Mouse (Mus musculus) splenic B cell, adult 2 months (primary cell): ENCODE results near the gene Samd13.

Source experiments
- DNase-seq: peaks from one replicate; pipeline ENCODE4 v3.0.0-alpha.2; 2011; ENCODE audit warnings: low read depth, low spot score
- H3K27me3 ChIP-seq: 2 replicates; pipeline ENCODE4 v1.6.1; 2012; ENCODE audit warnings: mild to moderate bottlenecking, low read length, moderate library complexity, mixed read lengths; ENCODE audit not compliant: control insufficient read depth, poor library complexity, insufficient read depth, severe bottlenecking
- H3K36me3 ChIP-seq: 2 replicates; pipeline ENCODE4 v1.6.1; 2012; ENCODE audit warnings: mild to moderate bottlenecking, low read length, moderate library complexity, mixed read lengths; ENCODE audit not compliant: control insufficient read depth, poor library complexity, insufficient read depth, severe bottlenecking

Samd13 gene

GRCm38 (mm10) chr3:146686428-146686827 is 1.0 kb upstream of the Samd13 start:
- DNase-seq, result no peak
- Histone ChIP-seq H3K27me3 (no peaks in the 10 kb centered on the region; the same call in 1 of the 2 replicates), H3K36me3 (no peaks in the 10 kb centered on the region)

- Histone ChIP-seq H3K36me3 (no peaks in the 10 kb centered on the region), H3K27me3 (no peaks in the 10 kb centered on the region; the same call in 1 of the 2 replicates)
- DNase-seq, result no peak
Measured at GRCm38 (mm10) chr3:146683095-146683494, 2.3 kb downstream of the Samd13 start.

- H3K27me3 ChIP-seq, result no peaks in the 10 kb centered on the region; the same call in 1 of the 2 replicates
- H3K36me3 ChIP-seq, result no peaks in the 10 kb centered on the region
- DNase-seq, result no peak
Measured at GRCm38 (mm10) chr3:146682140-146682651, 3.2 kb downstream of the Samd13 start.

- H3K36me3 ChIP-seq, result no peaks in the 10 kb centered on the region
- no peak for DNase-seq
- H3K27me3 ChIP-seq, result no peaks in the 10 kb centered on the region; the same call in 1 of the 2 replicates
Measured at GRCm38 (mm10) chr3:146681696-146682095, 3.7 kb downstream of the Samd13 start.

GRCm38 (mm10) chr3:146680625-146681024 is 4.8 kb downstream of the Samd13 start:
- no peaks in the 10 kb centered on the region; the same call in 1 of the 2 replicates for H3K27me3 ChIP-seq
- no peaks in the 10 kb centered on the region for H3K36me3 ChIP-seq
- no peak for DNase-seq

GRCm38 (mm10) chr3:146679646-146680045 is 5.7 kb downstream of the Samd13 start:
- Histone ChIP-seq H3K36me3 (no peaks in the 10 kb centered on the region), H3K27me3 (no peaks in the 10 kb centered on the region; the same call in 1 of the 2 replicates)
- DNase-seq, result no peak

GRCm38 (mm10) chr3:146676193-146676592 is 9.2 kb downstream of the Samd13 start:
- DNase-seq, result no peak
- Histone ChIP-seq H3K36me3 (no peaks in the 10 kb centered on the region), H3K27me3 (no peaks in the 10 kb centered on the region)

GRCm38 (mm10) chr3:146675101-146675500 is 10.3 kb downstream of the Samd13 start:
- no peaks in the 10 kb centered on the region for H3K27me3 ChIP-seq
- H3K36me3 ChIP-seq, result no peaks in the 10 kb centered on the region
- no peak for DNase-seq

GRCm38 (mm10) chr3:146671121-146671520 is 14.3 kb downstream of the Samd13 start:
- no peak for DNase-seq
- no peaks in the 10 kb centered on the region for H3K36me3 ChIP-seq
- H3K27me3 ChIP-seq, result no peaks in the 10 kb centered on the region

GRCm38 (mm10) chr3:146661907-146662306 is 23.5 kb downstream of the Samd13 start:
- DNase-seq, result no peak
- no peaks in the 10 kb centered on the region for H3K36me3 ChIP-seq
- H3K27me3 ChIP-seq, result no peaks in the 10 kb centered on the region

GRCm38 (mm10) chr3:146661001-146661400 is 24.4 kb downstream of the Samd13 start:
- Histone ChIP-seq H3K36me3 (no peaks in the 10 kb centered on the region), H3K27me3 (no peaks in the 10 kb centered on the region)
- DNase-seq, result no peak

GRCm38 (mm10) chr3:146659321-146659720 is 26.1 kb downstream of the Samd13 start:
- no peak for DNase-seq
- no peaks in the 10 kb centered on the region for H3K27me3 ChIP-seq
- H3K36me3 ChIP-seq, result no peaks in the 10 kb centered on the region

- Histone ChIP-seq H3K36me3 (no peaks in the 10 kb centered on the region), H3K27me3 (no peaks in the 10 kb centered on the region)
- no peak for DNase-seq
Measured at GRCm38 (mm10) chr3:146658061-146658639, 27.2 kb downstream of the Samd13 start.

- DNase-seq, result no peak
Measured at GRCm38 (mm10) chr3:146657433-146657832, 28.0 kb downstream of the Samd13 start.

GRCm38 (mm10) chr3:146655111-146655577 is 30.2 kb downstream of the Samd13 start:
- no peaks in the 10 kb centered on the region for H3K36me3 ChIP-seq
- H3K27me3 ChIP-seq, result no peaks in the 10 kb centered on the region
- no peak for DNase-seq

More at GRCm38 (mm10) chr3:146657433-146657832, 28.0 kb downstream of the Samd13 start:
- Histone ChIP-seq H3K36me3 (no peaks in the 10 kb centered on the region), H3K27me3 (no peaks in the 10 kb centered on the region)

GRCm38 (mm10) chr3:146653692-146654091 is 31.7 kb downstream of the Samd13 start:
- DNase-seq, result no peak

More at GRCm38 (mm10) chr3:146653692-146654091, 31.7 kb downstream of the Samd13 start:
- no peaks in the 10 kb centered on the region for H3K36me3 ChIP-seq
- H3K27me3 ChIP-seq, result no peaks in the 10 kb centered on the region
